Mouse (Mus musculus): Measurements from ENCODE around the gene Nebl.

Gene Nebl

DNA sequence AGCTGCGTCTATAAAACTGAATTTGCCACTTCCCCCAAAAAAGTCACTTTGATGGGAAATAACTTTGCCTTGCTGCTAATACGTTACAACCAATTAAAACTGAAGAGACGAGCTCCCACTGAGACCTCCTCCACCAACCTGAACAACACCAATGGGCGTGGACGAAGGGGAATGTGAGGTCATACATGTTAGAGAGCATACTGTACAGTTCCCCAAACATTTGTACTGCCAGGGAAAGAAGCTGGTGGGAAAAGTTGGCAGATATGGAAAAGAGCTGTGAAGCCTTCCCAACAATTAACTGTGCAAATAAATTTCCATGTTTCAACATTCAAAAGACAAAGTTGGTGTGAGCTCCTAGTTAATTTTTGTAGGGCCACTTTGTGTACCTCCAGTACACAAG is 25.3 kb downstream of the Nebl start:
- no peak for DNase-seq (ENCODE audit: low spot score)

GRCm38 (mm10) chr2:17705426-17705825 is 25.8 kb downstream of the Nebl start:
- DNase-seq (ENCODE audit: low spot score) = no peak

- no peak for DNase-seq (ENCODE audit: low spot score)
Measured at GRCm38 (mm10) chr2:17703170-17703512, 28.1 kb downstream of the Nebl start.

DNA sequence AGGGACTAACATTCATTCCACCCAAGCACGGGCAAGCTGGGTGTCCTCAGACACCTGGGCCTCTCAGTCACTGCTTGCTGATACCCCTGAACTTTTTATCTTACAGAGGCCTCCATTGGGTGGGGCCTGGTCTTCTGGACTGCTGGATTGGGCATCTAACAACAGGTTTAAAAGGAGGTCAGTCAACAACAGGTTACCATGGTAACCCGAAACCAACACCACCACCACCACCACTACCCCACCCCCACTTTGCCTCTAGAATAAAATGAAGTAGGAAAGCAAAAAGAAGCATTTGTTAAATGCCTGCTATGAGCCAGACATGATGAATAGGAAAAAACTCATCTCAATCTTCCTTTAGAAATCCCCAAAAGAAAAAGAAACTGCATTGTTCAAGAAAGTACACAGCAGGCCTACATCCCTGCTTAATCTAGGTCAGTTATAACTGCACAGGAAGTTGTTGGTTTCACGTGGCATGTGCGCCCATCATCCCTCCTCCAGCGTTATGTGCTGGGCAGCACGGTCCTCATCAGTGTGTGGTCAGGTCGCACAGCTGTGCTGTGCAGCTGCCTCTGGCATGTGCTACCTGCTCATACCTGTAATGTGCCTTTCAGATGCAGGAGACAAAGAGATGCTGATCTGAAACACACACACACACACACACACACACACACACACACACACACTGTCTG is 28.6 kb downstream of the Nebl start:
- DNase-seq (ENCODE audit: low spot score) = no peak

- no peak for DNase-seq (ENCODE audit: low spot score)
Measured at GRCm38 (mm10) chr2:17698161-17699087, 32.8 kb downstream of the Nebl start.

- no peak for DNase-seq (ENCODE audit: low spot score)
Measured at GRCm38 (mm10) chr2:17692926-17693325, 38.3 kb downstream of the Nebl start.

DNA sequence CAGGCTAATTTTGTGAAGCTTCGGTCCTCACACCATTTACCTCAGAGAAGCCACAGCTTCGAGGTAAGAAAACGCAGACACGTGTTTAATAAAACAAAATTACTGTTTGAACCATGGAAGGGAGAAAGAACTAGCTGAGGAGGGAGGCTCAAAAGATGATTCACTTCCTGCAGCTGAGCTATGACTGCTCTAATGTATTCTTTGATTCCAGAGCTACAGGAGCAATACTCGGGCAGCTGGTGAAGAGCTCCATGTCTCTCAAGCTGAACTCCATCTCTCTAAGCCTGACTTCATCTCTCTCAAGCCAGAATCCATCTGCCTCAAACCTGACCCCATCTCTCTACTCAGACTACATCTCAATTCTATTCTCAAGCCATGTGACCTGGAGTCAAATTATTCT is 41.0 kb downstream of the Nebl start:
- no peak for DNase-seq (ENCODE audit: low spot score)

GRCm38 (mm10) chr2:17687141-17687540 is 44.1 kb downstream of the Nebl start:
- DNase-seq (ENCODE audit: low spot score) = no peak

DNA sequence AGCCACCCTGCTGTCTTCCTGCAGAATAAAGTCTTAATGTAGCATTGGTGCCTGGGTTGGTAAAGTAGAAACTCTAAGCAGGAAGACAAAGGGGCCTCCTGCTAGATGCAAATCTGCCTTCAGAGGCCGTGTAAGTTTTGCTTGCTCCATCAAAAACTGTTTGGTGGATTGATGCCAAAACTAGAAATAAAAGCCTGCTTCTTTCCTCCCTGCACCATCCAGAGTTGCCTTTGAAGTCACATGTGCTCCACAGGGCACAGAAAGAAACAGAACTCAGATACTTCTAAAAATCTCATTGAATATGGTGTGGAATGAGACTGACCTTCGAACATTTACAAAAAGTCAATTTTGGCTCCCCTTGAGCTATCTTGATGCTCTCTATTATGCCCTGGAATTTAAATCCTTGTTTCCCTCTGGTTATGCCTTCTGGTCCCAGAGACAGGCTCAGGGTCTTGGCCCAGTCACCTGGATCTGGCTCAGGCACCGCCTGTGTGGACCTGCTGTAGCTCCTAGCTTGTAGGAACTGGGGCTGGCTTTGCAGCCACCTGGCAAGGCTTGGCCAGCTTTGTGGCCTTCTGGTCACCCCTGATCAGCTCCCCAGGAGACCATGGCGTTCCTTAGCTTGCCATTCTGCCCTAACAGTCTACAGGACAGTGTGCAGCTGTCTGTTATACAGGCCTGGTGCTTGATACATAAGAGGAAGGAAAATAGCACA is 47.8 kb downstream of the Nebl start:
- DNase-seq (ENCODE audit: low spot score) = no peak

GRCm38 (mm10) chr2:17672156-17672555 is 59.1 kb downstream of the Nebl start:
- no peak for DNase-seq (ENCODE audit: low spot score)

DNA sequence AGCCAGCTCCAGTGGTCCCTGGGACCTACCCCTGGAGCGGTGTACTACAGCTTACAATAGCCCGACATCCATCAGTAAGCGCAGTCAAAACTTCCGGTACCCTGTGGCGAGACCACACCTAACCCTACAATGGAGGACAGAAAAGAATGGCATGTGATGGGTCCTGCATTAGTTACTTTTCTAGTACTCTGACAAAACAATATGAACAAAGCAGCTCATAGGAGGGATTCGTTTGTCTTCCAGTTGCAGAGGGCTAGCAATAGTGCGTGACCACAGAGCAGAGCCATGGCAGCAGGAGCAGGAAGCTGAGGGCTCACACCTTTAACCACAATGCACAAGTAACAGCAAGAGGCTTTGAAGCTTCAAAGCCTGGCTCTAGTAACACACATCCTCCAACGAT is 59.7 kb downstream of the Nebl start:
- DNase-seq (ENCODE audit: low spot score) = no peak

DNA sequence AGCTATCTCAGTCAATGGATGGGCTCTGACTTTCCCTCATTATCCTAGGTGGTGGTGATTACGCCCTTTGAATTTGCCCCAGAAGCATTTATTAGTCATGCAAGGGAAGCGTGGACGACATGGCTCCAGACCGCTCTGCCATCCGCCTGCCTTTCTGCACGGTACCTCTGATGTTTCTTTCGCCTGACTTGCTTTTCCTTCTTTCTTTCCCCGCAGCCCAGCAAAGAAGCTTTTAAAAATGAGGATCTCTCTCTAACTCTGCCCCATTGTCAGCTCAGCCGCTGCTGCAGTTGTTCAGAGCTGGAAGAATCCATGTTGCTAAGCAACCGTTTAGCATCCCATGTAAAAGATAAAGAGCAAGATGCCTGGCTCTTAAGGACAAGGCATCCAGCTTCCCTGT is 61.3 kb downstream of the Nebl start:
- no peak for DNase-seq (ENCODE audit: low spot score)

- peak; percentile 56 for DNase-seq (ENCODE audit: low spot score)
Measured at GRCm38 (mm10) chr2:17669000-17669399, 62.3 kb downstream of the Nebl start.

GRCm38 (mm10) chr2:17658176-17658575 is 73.1 kb downstream of the Nebl start:
- DNase-seq (ENCODE audit: low spot score) = no peak

GRCm38 (mm10) chr2:17650147-17650834 is 81.0 kb downstream of the Nebl start:
- no peak for DNase-seq (ENCODE audit: low spot score)

DNA sequence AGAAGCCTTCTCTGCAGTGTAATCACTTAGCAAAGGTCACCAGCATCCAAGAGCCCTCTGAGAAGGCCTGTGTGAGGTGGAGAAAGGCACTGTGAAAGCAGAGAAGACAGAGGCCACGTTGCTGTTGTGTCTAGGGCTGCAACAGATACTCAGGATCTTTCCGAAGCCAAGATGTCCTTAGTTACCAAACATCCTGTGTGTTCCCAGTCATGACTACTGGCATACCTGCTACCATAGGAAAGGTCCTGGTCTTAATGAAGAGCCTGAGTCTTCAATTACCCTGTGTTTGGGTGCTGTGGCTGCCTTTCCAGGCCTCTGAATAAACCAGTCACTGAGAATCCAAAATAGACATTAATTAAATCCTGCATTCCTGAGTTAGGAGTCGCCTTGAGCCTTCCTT is 81.5 kb downstream of the Nebl start:
- DNase-seq (ENCODE audit: low spot score) = no peak

DNA sequence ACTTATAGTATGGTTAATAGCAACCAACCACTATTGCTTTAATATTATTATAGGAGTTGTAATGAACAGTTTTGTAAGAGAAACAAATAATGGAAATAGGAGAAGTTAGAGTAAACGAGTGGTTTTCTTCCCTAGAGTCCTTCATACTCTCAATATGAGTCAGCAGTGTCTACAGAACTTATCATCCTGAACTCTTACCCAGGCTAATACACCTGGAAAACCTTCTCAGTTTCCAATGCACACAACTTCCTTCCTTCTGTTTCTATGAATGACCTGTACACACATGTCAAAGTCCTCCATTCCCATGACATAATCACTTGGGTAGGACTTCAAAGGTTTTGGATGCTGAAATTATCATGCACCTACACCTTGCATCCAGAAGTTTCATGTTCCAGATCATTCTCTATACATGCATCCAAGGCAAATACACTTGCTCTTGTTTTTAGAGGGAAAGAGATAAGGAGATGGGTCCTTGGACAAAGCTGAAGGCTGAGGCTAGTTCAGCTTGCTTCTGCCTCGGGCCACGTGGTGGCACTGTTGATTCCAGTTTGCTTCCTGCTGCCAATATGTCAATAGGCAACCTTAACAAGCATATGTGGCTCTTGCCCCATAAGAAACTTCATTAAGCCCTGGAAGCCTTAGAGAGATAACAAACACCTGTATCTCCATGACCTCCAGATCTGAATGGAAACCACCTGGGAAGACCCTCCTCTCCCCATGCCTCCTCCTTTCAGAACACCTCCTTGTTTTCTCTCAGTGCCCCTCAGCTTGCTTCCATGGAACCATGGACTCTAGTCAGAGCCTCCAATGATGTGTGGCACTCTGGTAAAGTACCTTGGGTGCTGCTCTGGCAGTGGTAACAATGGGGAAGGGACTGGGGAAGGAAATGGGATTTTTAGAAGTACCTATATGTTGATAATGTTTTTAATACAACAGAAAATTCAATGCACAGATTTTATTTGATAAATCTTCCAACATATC is 86.7 kb downstream of the Nebl start:
- peak; percentile 65 for DNase-seq (ENCODE audit: low spot score)

- DNase-seq (ENCODE audit: low spot score) = no peak
Measured at GRCm38 (mm10) chr2:17643869-17644268, 87.4 kb downstream of the Nebl start.

GRCm38 (mm10) chr2:17642770-17643169 is 88.5 kb downstream of the Nebl start:
- no peak for DNase-seq (ENCODE audit: low spot score)

- no peak for DNase-seq (ENCODE audit: low spot score)
Measured at GRCm38 (mm10) chr2:17640861-17641260, 90.4 kb downstream of the Nebl start.

DNA sequence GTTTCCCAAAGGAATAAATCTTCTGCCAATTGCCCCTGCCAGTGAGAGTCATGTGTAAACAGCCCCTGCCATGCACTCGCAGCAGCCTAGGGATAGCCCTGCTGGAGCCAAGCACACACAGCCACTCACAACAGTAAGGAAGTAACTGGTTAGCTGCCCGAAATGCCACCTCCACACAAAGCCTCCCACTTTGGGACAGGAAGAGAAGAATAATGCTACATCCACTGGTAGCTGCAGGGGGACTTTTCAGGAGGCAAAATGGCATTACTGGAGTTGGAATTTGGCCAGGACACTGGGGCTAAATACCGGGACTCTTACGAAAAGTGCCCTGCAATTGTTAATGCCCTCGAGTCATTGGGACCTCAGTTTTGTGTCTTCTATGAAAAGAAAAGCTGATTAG is 92.6 kb downstream of the Nebl start:
- DNase-seq (ENCODE audit: low spot score) = peak; percentile 12

Data from layer of hippocampus, adult 11-12 months (tissue).